Mouse (Mus musculus): ENCODE measurements around the gene Fgf5.

DNA sequence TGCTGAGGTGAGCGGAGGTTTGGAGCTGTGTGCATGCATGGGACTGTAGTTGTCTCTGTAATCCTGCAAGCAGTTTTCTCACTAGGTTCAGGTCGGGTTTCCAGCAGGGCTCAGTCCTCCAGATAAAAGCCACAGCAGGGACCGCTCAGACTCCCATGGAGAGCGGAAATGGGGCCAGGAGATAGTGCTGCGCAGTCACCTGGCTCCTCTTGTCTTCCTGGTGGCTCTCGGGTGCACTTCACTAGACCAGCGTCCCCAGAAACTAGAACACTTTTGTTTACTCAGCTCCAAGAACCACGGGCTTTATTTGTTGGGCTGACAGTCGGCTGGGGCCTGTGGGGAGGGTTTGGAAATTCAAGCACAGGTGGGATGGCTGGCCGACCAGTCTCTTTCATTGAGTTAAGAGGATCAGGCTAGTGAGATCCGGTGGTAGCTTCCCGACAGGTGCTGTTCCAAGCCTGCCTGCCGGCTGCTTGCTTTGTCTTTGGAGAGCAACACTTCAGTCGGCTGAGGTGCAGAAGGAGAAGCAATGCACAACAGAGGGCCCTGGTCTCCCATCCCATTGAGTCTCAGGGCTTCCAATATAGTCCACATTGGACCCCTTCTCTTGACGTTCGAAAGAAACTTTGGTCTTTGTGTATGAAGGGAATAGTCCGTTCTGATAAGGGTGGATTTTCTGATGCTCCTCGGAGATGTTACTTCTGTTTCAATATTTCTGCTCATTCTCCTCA is 1.9 kb downstream of the Fgf5 start:
- TF ChIP-seq CTCF (IDR thresholded peaks at IDR 0.05; ENCODE audit: control insufficient read depth, insufficient read depth, insufficient read length) (no peak), CEBPB (IDR thresholded peaks at IDR 0.05; ENCODE audit: low read depth) (no peak), USF1 (IDR thresholded peaks at IDR 0.05; ENCODE audit: low read depth) (no peak), MAX (IDR thresholded peaks at IDR 0.05) (no peak)
